Mouse (Mus musculus) cortical plate, adult 2 months (tissue): ENCODE measurements around the gene Auts2.

Experiments
- CTCF ChIP-seq: fragments of 200-500 bp; IDR thresholded peaks from 2 replicates; pipeline ENCODE4 v1.5.1; 2011; ENCODE audit warnings: mild to moderate bottlenecking, control low read depth, low read length; ENCODE audit not compliant: insufficient read depth; ENCODE audit errors: extremely low read depth
- POLR2A ChIP-seq: fragments of 200-500 bp; IDR thresholded peaks from 2 replicates; pipeline ENCODE4 v1.6.1; 2011; ENCODE audit warnings: mild to moderate bottlenecking, low read length, control low read depth; ENCODE audit not compliant: insufficient read depth; ENCODE audit errors: extremely low read depth

- TF ChIP-seq CTCF (no peak), POLR2A (no peak)
Observed at GRCm38 (mm10) chr5:131647104-131647682, 896.0 kb downstream of the Auts2 start.
